Comparison of ENCODE assay signal across 13 mouse cellular contexts in genomic region chr3:147531608-147532180, GRCm38 (mm10).
"Had no signal": no experiment of that assay in that cellular context is flagged by ENCODE, and none has a peak within 500 bp of the region (broad histone marks: within the 10 kb centered on the region; RNA-seq: fewer than 3 reads in every experiment).

No protein-coding gene starts in this region.

- H3K9ac ChIP-seq: limb, embryonic 12.5 days; liver, embryonic 13.5 days; liver, postnatal 0 days; midbrain, embryonic 12.5 days had no signal

- H3K27me3 ChIP-seq: limb, embryonic 12.5 days; liver, embryonic 13.5 days; midbrain, embryonic 12.5 days had no signal

- DNase-seq: kidney, adult 9 months; kidney, postnatal 10 days; kidney, postnatal 4 days; liver; liver, embryonic 13.5 days; liver, postnatal 0 days; right cerebral cortex, postnatal 4 days; spleen, adult 18-20 months; thymus, adult 18-20 months; thymus, postnatal 14 days had no signal

- H3K27ac ChIP-seq: layer of hippocampus, adult 2 months; limb, embryonic 12.5 days; liver, embryonic 13.5 days; midbrain, embryonic 12.5 days had no signal

- H3K36me3 ChIP-seq: limb, embryonic 12.5 days; liver, embryonic 13.5 days; midbrain, embryonic 12.5 days had no signal

- ATAC-seq: liver, postnatal 0 days had no signal

- H3K4me3 ChIP-seq: layer of hippocampus, adult 2 months; limb, embryonic 12.5 days; liver, embryonic 13.5 days; midbrain, embryonic 12.5 days had no signal

- H3K4me1 ChIP-seq: limb, embryonic 12.5 days; liver, embryonic 13.5 days; midbrain, embryonic 12.5 days had no signal

- H3K9me3 ChIP-seq: limb, embryonic 12.5 days; liver, embryonic 13.5 days; midbrain, embryonic 12.5 days had no signal

- H3K4me2 ChIP-seq: limb, embryonic 12.5 days; liver, embryonic 13.5 days; midbrain, embryonic 12.5 days had no signal
